Mouse (Mus musculus): ENCODE measurements around the gene Prl4a1.
"Not testable (repeated sequence)": the region's sequence is repeated elsewhere in the genome, so short reads cannot be mapped to it uniquely, and the experiment has no call there.

Gene Prl4a1

DNA sequence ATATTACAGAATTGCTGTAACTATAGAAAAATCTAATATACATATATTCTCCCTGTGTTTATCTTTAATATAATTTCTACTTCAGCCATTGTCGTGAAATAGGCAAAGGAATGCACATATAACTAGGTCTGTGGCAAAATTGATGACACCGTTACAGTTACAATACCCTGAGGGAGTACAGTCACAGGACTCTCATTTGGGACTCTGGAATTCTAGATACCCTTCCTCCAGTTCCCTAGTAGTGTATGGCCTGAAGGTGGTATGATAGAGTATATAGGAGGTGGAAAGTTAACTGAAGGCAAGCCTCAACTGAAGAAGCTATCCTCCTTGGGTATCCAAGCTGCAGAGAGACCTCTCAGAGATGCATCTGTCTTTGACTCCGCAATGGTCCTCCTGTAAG lies at the start of gene Prl4a1:
TSS of gene Prl4a1 (plus strand) at position 301 of the 400 bp plus-strand sequence.
- no peak for DNase-seq (ENCODE audit: extremely low read depth, insufficient read length, low spot score)

DNA sequence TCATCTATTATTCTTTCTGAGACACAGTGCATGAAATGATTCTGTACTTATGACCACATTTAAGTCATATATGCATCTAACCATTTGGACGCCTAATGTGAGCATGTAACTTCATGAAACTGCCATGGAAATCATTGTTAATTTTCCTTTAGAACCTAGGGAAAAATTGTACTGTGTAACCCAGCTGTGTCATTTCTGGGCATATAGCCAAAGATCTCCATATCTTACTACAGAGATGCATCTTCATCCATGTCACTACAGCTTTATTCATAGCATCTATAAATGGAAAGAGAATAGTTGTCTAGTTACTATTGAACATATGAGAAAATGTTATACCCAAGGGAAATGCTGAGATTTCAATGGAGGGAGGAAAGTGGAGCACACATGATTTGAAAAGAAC lies 43.1 kb upstream of the Prl4a1 start:
- DNase-seq (ENCODE audit: extremely low read depth, insufficient read length, low spot score), result no peak

DNA sequence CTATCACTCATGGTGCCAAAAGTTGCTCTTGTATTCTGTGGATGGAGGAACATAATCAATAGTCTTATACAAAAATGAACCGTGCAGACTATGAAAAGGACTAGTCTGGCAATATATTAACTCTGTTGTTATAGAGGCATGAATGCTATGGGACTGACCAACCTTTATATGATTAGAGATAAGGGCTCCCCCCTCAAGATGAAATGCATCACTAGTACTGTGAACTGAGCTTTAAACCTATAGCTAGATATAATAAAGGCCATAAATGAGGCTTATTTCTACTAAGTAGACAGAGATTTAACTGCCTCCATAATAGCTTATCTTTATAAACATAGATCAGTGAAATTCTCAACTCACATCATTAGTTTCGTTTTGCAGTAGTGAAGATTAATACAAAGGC lies 41.7 kb upstream of the Prl4a1 start:
- DNase-seq (ENCODE audit: extremely low read depth, insufficient read length, low spot score), result not testable (repeated sequence)

DNA sequence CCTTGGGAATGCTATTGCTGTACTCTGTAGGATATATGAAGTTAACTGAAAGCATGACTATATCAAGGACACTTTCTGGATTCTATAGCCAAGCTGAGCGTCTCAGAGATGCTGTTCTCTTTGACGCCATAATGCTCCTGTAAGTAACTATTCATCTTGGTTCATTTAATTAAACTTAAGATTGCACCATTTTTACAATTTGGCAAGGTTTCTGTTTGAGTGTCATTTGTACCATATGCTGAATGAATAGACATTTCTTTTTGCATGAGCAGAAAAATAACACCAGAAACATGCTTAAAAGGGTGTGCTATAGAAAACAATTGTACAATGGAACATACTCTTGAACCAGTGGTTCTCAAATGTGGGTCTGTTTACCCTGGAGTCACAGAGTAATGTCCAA lies 38.4 kb upstream of the Prl4a1 start:
- no peak for DNase-seq (ENCODE audit: extremely low read depth, insufficient read length, low spot score)

DNA sequence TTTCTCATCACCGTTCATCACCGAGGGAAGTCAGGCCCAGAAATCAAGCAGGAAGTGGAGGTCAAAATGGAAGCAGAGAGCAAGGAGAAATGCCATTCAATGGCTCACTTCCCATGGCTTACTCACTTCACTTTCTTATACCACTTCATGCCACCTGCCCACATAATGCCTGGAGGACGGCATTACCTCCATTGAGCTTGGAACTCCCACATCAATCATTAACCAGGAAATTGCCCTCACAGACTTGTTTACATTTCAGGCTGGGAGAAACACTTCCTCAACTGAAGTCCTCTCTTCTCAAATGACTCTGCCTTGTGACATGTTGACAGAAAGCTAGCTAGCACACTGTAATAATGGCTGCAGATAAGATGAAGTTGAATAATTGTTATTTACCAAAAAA lies 19.5 kb upstream of the Prl4a1 start:
- DNase-seq (ENCODE audit: extremely low read depth, insufficient read length, low spot score), result not testable (repeated sequence)

DNA sequence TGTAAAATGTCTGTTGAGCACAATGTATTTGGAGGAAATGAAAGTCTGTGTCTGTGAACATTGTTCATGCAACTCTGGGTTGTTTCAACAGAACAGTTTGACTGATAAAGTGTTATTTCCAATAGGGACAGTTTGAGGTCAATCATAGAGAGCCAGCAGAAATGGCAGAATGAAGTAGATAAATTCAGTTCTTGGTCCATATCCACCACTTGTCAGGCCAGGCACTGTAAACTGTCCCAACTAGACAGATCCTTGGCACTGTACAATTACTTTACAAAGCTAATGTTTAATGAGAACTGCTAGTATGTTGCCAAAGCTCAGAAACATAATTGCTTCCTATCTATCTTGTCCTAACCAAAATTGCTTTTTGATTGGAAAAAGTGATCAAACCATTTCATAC lies 13.3 kb downstream of the Prl4a1 start:
- DNase-seq (ENCODE audit: extremely low read depth, insufficient read length, low spot score), result no peak

DNA sequence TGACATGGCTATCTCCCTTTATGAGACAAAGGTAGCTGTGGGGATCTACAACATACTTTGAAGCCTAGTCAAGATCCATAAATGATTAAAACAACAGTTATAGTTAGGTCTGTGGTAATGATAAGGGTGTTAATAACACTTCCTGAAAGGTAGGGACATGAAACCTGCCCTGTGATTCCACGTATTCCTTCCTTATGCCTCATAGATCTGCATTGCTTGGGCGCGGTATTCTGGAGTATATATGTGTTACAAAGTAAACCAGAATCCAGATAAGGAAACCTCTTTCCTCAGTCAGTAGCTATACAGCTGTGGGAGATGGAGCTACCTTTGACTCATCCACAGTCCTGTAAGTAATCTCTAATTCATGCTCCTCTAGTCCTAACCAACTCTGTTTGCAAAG lies 53.3 kb downstream of the Prl4a1 start:
- DNase-seq (ENCODE audit: extremely low read depth, insufficient read length, low spot score), result no peak
